Mouse (Mus musculus) lung, adult 2 months (tissue): Measurements from ENCODE around the gene Cnih1. TPM values are rescaled to one million over a fixed set of nuclear protein-coding genes. Genes with fewer than 3 reads are reported as not detected.
"Not testable (repeated sequence)": the region's sequence is repeated elsewhere in the genome, so short reads cannot be mapped to it uniquely, and the experiment has no call there.

ENCODE experiments used
- DNase-seq: peaks from one replicate; pipeline ENCODE4 v3.0.0; 2022
- H3K4me1 ChIP-seq: fragments of 200-500 bp; 2 replicates; pipeline ENCODE4 v1.6.1; 2011; ENCODE audit warnings: low read length; ENCODE audit not compliant: control insufficient read depth, insufficient read depth
- H3K4me3 ChIP-seq: fragments of 200-500 bp; replicated peaks from 2 replicates; pipeline ENCODE3; 2011; ENCODE audit warnings: low read depth, mild to moderate bottlenecking, control low read depth, low read length; ENCODE audit errors: extremely low read depth
- CTCF ChIP-seq: fragments of 200-500 bp; IDR thresholded peaks from 2 replicates; pipeline ENCODE4 v1.5.1; 2011; ENCODE audit warnings: mild to moderate bottlenecking, low read length, control low read depth; ENCODE audit not compliant: insufficient read depth
- POLR2A ChIP-seq: fragments of 200-500 bp; IDR thresholded peaks from 2 replicates; pipeline ENCODE4 v1.6.1; 2011; ENCODE audit warnings: low read depth, mild to moderate bottlenecking, control low read depth, low read length, borderline replicate concordance; ENCODE audit errors: extremely low read depth
- WGBS: fragments of 180-500 bp; shearing (Covaris S2); methylation state at CpG from one replicate; pipeline ENCODE4 v1.1.7; 2018; 5-methylcytosine and 5-hydroxymethylcytosine counted together
- polyA plus RNA-seq: library from polyadenylated mRNA; depleted of rRNA; stranded (reverse); fragments of >200 nt; gene quantifications from 2 replicates; pipeline ENCODE4 v1.2.3, GENCODE M21; 2012

The Cnih1 gene
- polyA plus RNA-seq, 1 experiment = 48.8 TPM

DNA sequence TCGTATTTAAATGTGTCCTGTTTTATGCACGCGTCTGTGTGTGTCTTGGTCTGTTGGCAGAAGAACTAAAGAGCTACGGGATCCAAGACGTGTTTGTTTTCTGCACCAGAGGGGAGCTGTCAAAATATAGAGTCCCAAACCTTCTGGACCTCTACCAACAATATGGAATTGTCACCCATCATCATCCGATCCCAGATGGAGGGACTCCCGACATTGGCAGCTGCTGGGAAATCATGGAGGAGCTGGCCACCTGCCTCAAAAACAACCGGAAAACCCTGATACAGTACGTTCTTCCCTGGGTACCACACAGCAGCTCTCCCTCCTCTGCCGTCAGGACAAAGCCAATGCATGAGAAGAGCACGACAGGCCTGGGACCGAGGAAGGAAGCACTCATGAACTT lies 21.1 kb downstream of the Cnih1 start:
- Histone ChIP-seq H3K4me3 (no peak overlapping the region), H3K4me1 (peaks cover 4% of the 10 kb centered on the region)
- 58% methylated on average over 12 of the region's 12 CpGs for WGBS
- no peak for DNase-seq
- TF ChIP-seq CTCF (no peak), POLR2A (no peak)

DNA sequence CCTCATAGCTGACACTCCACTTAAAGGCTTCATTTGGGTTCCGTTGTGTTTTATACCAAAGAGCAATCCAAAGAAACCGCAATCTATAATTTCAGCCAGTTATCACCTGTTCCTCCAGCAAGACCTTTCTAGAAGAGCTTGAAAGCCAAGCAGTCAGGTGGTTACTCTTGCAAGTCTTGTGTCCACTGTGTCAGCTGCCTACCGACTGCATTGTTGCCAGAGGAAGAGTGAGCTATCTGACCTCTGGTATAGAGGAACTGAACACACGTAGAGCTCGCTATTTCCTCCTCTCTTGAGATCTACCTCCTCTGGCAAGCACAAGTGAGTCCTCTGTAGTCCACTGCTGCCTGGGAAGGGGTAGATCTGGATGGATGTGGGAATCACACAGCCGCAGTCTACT lies 27.0 kb downstream of the Cnih1 start:
- Histone ChIP-seq H3K4me3 (no peak overlapping the region), H3K4me1 (peaks cover 4% of the 10 kb centered on the region; the same call in 1 of the 2 replicates)
- no peak for DNase-seq
- 29% methylated on average over 6 of the region's 6 CpGs for WGBS
- TF ChIP-seq CTCF (no peak), POLR2A (no peak)

DNA sequence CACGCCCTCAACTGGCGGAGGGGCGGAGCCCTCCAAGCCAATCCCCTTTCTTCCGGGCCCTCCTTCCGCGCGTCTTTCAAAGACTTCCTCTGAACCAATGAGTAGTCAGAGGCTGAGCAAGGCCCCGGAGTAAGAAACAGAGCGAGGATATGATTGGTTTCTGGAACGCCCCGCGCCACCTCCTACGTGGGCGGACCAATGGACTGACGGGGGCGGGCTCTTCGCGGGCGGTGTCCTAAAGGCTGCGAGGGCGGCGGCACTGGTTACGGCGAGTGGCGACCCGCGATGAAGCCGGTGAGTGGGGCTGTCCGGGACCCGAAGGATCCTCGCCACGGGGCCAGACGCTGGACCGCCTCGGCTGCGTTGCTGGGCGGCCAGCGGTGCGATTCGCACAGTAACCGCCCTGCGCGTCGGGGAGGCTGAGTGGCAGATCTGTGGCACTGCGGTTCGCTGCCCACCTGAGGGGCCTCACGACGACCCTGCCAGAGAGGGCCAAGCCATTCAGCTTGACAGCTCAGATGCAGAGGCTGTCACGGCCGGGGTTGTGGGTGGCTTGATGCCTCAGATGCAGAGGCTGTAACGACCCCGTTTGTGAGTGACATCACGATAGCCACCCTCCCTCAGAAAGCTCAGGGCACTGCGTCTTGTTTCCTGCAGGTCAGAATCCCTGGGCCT lies 27.7 kb downstream of the Cnih1 start, which contains the start of gene Cdkn3:
Gene Cdkn3 (plus strand): TSS at position 187 of the 675 bp plus-strand sequence.
- Histone ChIP-seq H3K4me1 (peaks cover 4% of the 10 kb centered on the region; the same call in 1 of the 2 replicates), H3K4me3 (peak within 1 kb of the TSS; percentile 76)
- DNase-seq = peak; percentile 89
- WGBS = under 1% methylated on average over 54 of the region's 54 CpGs
- TF ChIP-seq POLR2A = no peak
- TF ChIP-seq CTCF = no peak

DNA sequence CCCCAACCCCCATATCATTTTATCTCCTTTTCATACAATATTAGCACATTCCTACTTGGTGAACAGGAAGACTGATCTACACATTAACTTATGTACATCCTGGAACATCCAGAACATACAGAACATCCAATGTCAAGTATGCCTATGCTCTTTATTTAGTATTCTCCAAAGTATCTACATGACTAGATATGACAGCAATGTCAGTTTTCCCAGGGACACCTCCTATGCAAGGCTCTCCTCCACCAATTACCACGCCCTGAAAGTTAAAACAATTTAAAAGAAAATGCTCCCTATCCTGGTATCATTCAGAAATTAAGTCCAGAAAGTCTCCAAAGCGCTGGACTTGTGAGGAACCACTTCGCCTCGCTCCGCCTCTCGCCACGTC lies 28.2 kb downstream of the Cnih1 start:
- H3K4me3 ChIP-seq = no peak overlapping the region

DNA sequence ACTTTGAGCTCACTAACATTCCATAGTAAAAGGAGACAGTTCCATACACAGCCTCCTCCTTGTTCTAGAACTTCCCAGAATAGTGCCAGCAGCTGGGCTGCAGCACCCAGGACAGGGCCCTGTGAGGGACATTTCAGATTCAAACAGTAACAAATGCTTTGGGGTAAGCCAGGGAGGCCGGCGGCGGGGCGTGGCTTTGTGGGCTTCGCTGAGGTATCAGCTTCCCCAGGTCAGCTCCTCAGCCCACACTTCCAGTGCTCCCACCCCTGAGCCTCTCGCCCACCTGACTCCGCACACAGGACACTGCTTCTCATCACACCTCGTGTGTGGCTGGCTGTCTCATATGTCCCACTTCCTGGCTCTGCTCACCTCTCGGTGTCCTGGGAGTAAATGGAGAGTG lies 30.5 kb downstream of the Cnih1 start:
- no peak for DNase-seq
- TF ChIP-seq CTCF (no peak), POLR2A (no peak)
- Histone ChIP-seq H3K4me3 (no peak overlapping the region), H3K4me1 (peaks cover 4% of the 10 kb centered on the region; the same call in 1 of the 2 replicates)
- WGBS = 67% methylated on average over 9 of the region's 9 CpGs

More for the DNA sequence above, 28.2 kb downstream of the Cnih1 start:
- DNase-seq = no peak
- TF ChIP-seq CTCF (no peak), POLR2A (no peak)
- WGBS = under 1% methylated on average over 7 of the region's 7 CpGs
- H3K4me1 ChIP-seq = peaks cover 4% of the 10 kb centered on the region; the same call in 1 of the 2 replicates

DNA sequence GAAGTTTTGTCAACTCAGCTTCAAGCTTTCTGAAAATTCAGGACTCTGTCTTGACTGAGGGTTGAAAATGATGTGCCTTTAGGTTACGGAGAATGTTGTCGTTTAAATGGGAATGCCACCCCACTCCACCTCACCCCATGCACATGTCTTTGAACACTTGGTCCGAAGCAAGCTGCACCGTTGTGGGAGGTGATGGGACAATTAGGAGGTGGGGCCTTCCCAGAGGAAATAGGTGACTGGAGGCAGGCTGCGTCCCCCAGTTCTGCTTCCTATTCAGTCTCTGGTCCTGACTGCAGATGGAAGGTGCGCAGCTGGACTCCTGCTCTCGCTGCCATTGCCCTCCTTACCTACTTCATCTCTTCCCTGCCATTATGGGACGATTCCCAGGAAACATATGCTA lies 32.4 kb downstream of the Cnih1 start:
- no peak overlapping the region for H3K4me3 ChIP-seq
- 89% methylated on average over 8 of the region's 8 CpGs for WGBS
- no peak for TF ChIP-seq POLR2A
- TF ChIP-seq CTCF = no peak
- H3K4me1 ChIP-seq = peaks cover 3% of the 10 kb centered on the region; the same call in 1 of the 2 replicates
- no peak for DNase-seq

DNA sequence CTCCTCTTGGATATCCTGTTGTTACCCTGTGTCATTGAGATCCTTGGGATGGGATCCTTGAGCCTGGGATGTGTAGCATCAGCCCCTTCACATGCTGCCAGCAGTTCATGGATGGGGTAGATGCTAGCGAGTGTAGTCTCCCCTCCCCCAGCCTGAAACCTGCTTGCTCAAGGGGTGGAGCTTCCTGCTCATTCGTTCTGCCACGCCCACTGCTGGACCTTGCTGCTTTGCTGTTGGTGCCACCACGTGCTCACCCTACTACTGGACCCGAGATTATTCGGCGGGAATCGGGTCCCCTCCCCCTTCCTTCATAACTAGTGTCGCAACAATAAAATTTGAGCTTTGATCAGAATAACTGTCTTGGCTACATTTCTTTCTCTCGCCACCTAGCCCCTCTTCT lies 33.8 kb downstream of the Cnih1 start:
- not testable (repeated sequence) for H3K4me3 ChIP-seq, H3K4me1 ChIP-seq, DNase-seq
- 62% methylated on average over 10 of the region's 10 CpGs for WGBS

DNA sequence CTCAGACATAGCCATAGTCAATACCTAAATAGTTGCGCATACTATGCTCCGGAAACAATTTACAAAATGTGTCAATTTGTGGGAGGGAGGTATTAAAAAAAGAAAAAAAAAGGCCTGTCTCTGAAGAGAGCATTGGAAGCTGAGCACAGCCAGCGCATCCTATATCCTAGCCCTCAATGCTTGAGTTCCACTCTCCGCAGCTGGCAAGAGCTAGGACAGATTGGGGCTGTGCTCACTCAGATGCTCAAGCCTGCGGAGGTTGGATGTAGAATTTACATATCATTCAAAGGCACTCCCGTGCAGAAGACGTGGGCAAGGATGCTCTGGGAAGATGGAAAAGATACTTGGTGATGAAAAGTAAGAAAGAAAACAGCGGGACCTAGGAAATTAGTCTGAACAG lies 42.8 kb downstream of the Cnih1 start:
- Histone ChIP-seq H3K4me3 (no peak overlapping the region), H3K4me1 (no peaks in the 10 kb centered on the region)
- TF ChIP-seq POLR2A (no peak), CTCF (no peak)
- WGBS = 94% methylated on average over 8 of the region's 8 CpGs
- DNase-seq = no peak

DNA sequence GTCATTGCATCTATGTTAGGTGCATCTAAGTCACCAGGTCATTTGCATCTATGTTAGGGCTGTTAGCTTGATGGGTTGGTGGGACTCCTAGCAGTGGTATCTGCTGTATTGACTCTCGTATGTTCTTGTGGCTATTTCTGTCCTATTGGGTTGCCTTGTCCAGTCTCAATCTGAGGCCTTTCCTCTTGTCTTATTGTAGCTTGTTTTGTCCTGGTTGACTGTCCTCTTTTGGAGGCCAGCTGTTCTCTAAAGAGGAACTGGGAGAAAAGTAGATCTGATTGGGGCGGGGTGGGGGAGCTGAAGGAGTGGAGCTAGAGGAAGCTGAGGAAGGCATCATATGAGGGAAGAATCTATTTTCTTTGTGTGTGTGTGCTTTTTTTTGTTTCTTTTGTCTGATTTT lies 45.5 kb downstream of the Cnih1 start:
- TF ChIP-seq CTCF (no peak), POLR2A (no peak)
- Histone ChIP-seq H3K4me3 (no peak overlapping the region), H3K4me1 (no peaks in the 10 kb centered on the region)
- no peak for DNase-seq
- WGBS = 77% methylated on average over 2 of the region's 2 CpGs

DNA sequence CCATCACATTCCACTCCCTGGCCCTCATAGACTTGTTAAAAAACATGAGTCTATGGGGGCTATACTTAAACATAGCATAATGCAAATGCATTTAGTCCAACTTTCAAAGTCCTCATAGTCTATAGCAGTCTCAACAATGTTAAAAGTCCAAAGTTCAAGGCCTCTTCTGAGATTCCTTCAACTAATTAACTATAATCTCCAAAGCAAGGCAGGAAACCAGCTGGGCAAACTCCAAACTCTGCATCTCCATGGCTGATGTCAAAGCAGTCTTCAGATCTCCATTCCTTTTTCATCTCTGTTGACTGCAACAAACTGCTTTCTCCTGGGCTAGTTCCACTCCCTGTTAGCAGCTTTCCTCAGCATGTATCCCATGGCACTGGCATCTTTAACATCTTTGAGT lies 50.9 kb downstream of the Cnih1 start:
- H3K4me1 ChIP-seq, H3K4me3 ChIP-seq, DNase-seq: not testable (repeated sequence)
